Mouse (Mus musculus): ENCODE measurements around the gene Zmym3.

Gene Zmym3

DNA sequence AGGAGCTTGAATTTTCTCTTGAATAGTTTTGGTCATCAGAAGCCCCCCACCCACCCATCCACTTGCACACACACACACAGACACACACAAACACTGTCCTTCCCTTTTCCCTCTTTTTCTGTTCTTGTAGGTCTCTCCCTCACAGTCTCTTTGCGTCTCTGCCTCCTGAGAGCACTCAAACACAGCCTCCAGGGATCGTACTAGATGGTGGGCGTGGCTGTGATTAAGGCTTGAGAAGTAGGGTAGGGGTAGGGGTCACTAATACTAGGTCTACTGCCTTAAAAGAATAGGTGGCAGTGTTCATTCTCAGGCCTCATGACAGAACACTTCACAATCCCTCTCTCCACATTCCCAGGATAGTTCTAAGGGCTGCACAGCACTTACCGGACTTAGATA, at the start of gene Zmym3:
TSS of gene Zmym3 (minus strand) at position 150 of the 396 bp plus-strand sequence.
- no peak for DNase-seq (ENCODE audit: low spot score in 2 of 2)

DNA sequence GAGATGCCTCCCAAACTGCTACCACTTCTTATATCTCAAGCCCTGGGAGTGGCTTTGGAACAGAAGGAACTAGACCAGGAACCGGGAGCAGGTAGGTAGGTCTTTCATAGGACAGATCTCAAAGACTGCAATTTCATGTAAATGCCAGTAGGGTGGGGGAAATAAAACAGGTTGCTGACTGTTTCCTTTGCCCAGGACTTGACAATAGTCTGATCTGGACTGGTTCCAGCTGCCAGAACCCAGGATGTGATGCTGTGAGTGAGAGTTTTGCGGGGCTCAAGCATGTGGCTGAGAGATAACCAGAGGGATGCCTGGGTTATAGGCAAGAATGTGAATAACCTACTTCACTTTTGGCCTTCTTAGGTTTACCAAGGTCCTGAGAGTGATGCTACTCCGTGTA, 30.9 kb upstream of the Zmym3 start:
- DNase-seq (ENCODE audit: low spot score in 2 of 2): no peak

DNA sequence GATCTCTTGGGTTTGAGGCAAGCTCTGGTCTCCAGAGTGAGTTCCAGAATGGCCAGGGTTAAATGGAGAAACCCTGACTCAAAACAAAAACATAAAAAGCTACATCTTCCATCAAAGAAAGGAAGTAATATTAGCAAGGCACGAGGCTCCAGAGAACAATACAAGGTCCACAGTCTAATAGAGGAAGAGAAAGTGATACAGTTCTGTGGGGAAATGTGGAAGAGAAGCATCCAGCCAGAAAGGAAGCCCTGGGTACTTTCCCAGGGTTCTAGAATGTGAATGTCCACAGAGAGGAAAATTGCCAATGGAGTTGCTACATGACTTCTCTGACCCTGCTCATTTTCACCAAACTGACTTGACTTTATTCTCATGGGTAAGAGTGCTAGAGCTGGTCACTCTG, 30.5 kb upstream of the Zmym3 start:
- no peak for DNase-seq (ENCODE audit: low spot score in 2 of 2)

DNA sequence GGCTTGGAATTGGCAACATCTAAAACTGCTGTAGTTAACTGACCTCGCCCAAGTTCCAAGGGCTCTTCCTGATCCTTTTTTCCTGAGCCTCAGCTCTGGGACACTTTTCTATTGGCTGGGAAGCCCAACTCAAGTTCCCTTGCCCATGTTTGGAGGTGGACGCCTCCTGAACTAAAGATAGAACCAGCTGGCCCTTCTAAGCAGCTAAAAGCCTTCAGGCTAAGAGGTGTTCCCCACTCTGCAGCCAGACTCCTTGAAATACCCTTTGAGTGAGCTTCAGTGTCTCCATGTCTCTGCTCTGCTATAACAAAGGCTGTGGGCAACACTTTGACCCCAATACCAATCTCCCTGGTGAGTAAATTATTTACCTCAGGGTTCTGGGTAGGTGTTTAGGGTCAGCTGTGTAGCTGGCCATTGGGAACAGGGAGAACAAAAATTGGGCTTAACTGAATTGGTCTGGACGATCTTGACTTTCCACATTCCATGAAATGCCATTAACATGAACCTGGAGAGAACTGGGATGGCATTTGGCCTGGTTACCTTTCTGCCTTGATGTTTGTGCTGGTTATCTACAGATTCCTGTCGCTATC, 28.3 kb upstream of the Zmym3 start, which contains the start of gene Itgb1bp2:
TSS of gene Itgb1bp2 (plus strand) at position 203 of the 590 bp plus-strand sequence.
- DNase-seq (ENCODE audit: low spot score in 2 of 2): no peak

DNA sequence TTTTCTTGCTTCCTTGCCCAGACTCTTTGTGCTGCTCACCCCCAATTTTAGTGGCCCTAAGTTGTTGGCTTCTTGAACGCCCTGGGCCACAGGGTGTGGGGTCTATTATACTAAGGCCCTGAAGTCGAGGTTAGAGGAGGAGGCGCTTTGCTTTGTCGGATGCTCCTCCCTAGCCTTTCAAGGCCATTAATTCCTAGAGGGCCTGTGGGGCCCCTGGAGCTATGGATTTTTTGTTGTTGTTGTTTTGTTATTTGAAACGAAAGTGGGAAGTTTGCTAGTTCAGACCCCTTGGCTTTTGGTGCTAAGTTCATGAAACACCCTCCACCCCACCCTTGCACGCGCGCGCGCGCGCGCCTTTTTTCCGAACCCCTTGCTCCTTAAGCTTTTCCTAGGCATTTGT, 9.3 kb upstream of the Zmym3 start:
- no peak for DNase-seq (ENCODE audit: low spot score in 2 of 2)

DNA sequence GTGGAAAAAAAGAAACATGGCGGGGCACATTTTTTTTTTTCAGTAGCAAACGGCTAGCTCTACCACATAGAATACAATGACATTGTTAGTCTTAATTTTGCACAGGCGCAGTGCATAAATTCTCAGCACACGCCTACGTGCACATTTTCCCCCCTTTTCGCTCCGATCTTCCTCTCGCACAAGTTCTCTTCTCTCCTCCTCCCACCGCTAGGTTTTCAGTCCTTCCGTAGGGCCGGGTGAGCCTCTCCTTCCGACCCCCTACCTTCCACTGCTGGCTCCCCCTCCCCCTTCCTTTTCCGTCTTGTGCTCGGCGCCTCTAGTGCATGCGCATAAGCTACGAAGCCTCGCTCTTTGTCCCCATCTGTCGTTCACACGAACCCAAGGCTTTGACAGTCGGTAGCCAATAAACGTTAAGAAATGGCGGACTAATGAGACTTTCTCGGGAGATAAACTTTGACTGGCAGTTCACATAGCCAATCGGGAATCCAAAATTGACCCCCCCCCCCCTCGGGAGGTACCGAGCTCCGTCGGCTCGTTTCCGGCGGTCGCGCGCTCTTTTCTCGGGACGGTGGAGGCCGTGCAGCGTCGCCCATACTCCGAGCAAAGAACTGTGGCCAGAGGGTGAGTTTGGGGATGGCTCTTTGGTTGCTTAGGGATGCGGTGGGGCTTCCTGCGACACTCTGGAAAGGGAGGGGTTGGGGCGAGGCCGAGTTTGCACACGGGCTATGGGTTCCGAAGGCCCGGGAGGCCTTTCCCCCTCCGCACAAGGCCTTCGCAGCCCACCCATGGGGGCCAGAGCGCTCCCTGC, 8.7 kb upstream of the Zmym3 start, which contains the start of gene Nono:
TSS of gene Nono (plus strand) at position 177 of the 808 bp plus-strand sequence.
- DNase-seq (ENCODE audit: low spot score in 2 of 2): peak; percentile 84 to 91

DNA sequence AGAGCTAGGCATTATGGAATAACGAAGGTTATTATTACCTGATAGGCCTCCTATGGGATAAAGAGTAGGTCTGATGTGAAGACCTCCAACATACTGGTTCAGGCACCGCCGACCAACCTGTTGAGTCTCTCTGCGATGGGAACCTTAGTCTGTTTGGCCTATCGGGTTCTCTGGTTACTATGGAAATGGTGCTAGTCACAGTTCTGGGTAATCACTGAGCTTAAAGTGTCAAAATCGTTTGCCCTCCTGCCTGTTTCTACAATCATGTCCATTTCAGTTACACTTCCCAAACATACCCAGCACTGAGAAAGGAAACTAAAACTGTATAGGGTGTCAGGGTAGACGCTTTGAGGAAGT, 8.1 kb upstream of the Zmym3 start:
- no peak for DNase-seq (ENCODE audit: low spot score in 2 of 2)

DNA sequence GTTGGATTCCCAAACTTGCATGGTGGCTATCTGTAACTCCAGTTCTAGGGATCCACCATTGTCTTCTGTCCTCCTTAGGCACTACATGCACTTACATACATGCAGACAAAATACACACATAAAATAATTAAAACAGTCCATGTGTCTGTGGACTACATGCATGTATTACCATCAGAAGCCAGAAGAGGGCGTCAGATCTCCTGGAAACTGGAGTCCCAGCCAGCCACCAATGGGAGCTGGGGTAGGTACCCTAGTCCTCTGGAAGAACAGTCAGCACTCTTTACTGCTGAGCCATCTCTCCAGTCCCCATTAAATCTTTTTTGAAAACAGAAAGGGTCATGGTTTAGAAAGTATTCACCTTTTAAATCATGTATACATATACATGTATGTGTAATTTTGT, 7.1 kb upstream of the Zmym3 start:
- no peak for DNase-seq (ENCODE audit: low spot score in 2 of 2)

DNA sequence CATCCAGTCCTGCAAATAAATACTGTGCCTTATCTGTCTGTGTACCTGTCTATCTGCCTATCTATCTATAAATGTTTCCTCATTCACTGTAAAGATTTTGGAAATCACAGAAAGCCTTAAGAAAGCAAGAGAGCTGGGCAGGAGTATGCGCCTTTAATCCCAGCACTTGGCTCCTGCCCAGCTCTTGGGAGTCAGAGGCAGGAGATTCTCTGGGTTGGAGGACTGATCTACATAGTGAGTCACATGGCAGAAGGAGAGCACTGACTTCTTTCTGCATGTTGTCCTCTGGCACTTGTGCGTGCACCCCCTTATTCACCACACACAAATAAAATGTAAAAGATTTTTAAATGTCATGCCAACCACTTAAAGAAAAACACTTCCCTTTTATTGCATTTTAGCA, 2.8 kb upstream of the Zmym3 start:
- DNase-seq (ENCODE audit: low spot score in 2 of 2): no peak

DNA sequence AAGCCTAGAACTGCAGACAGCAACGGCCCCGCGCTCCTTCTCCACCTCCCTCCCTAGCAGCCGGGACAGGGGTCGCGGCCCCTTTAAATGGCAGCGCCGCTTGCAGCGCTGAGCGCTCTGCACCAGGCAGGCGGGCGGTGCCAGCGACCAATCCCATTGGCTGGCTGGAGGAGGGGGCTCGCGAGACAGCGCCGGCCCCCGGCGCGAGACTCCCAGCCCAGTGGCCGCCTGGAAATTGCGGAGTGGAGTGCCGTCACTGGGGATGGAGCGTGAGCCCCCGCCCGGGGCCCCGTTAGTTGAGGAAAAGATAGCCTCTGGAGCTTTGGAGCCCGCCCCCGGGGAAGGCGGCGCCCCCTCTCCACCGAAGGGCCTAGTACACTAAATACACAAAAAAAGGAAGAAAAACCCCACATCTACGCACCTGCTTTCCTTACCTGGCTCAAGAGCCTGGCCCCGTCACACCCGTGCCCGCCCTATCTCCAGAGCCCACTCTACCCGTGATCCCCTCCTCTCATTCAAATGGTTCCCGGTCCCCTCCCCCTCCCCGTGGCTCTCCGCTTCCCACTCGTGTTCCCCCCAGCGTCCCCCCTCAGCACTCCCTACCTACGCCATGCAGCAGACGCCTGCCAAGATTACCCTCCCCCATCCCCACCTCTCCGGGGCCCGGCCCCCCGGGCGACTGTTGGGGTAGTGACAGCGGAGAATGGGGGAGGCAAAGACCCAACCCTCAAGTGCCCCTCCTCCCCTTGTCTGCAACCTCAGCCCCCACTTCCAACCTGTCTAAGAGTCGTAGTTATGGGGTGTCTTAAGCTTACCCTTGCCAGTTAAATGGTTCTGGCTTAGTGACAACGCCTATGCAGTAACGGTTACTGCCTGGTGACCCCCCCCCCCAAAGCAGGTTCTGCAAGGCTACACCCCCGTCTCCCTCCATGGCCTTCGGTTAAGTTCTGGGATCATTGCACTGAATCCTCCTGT, 637 bp downstream of the Zmym3 start:
- peak; percentile 74 to 83 for DNase-seq (ENCODE audit: low spot score in 2 of 2)

DNA sequence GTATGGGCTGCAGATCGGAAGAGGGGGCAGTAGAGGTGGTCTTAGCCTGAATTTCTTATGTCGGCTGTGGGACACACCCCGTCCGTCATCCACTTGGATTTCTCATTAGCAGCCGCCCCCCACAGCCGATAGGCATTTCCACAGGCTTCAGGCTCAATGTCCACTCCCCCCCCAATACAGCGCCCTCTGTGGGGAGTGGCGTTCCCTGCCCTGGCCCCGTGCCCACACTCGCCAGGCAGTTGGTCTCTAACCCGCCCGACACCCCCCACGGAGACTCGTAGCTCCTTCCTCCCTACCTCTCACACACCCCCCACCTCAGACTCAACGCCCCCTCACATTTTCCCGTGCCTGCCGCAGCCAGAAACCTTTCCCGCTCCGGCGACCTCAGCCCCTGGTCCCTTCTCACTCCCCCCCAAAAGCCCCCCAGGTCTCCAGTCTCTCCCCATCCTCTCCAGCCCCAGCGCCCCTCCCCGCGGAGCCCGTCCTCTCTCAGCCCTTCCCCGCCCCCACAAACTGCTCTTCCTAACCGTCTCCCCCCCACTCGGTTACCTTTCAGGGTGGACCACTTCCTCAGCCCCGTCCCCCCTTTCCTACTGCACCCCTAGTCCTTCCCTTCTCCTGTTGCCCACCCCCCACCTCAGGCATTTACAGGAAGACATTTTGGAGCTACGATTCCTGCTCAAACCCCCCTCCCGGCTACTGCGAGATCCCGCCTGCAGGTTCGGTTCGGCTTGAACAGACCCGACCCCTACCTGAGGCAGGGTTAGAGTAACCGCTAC, 1.5 kb downstream of the Zmym3 start:
- peak; percentile 14 to 40 for DNase-seq (ENCODE audit: low spot score in 2 of 2)

DNA sequence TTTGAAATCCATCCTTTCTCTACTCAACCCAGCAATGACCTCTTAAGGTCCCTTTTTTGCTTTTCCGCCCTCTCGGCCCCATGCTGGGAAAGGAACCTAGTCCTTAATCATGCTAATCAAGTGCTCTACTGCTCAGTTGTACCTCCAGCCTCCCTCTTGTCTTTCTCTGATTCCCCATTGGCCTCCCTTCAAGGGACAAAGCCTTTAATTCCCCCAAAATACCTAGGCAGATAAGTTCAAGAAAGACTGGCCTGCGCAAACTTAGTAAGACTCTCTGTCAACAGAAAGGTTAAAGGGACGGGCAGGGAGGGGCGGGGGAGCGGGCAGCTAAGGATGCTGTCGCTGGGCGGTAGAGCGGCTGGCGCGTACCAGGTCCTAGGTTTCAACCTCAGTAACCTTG, 24.2 kb downstream of the Zmym3 start:
- DNase-seq (ENCODE audit: low spot score in 2 of 2): no peak

DNA sequence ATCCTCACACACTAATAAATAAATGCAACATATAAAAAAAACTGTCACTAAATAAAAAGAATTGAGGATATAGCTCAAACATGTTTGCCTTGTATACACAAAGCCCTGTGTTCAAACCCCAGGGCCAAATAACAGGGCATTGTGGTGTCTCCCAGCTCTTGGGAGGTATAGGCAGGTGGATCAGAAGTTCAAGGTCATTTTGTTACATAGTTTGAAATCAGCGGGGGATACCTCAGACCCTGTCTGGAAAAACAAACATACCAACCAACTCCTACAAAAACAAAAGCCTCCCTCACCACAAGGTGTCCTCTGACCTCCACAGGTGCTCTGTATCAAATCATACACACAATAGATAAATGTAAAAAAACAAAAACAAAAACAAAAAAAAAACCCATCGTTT, 26.3 kb downstream of the Zmym3 start:
- no peak for DNase-seq (ENCODE audit: low spot score in 2 of 2)

DNA sequence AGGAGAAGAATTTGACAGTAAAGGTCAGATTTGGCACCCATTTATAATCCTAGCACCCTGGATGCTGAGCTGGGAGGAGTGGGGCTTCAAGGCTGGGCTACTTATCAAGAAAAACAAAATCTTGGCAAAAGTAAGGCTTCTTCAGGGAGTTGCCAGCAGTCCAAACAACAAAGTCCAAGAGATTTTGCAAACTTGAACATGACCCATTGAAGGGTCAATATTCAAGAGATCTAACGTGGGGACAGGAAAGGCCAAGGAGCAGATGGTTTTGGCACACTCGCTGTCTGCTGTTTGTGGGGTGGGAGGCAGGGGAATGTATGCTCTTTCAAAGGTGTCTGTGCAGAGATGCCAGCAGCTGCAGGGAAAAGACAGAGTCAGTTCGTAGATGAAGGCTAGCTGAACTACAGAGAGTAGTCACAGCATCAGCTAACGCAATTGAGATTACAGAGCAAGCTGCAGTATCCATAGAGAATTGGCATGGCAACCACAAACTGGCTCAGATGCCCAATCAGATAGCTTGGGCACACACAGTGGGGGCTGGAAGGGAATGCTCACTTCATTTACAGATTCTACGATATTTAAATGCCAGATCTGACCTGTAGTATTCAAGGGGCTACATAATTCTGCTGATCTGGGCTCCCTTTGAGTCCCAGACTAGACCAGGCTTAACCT, 31.6 kb downstream of the Zmym3 start:
- no peak for DNase-seq (ENCODE audit: low spot score in 2 of 2)

DNA sequence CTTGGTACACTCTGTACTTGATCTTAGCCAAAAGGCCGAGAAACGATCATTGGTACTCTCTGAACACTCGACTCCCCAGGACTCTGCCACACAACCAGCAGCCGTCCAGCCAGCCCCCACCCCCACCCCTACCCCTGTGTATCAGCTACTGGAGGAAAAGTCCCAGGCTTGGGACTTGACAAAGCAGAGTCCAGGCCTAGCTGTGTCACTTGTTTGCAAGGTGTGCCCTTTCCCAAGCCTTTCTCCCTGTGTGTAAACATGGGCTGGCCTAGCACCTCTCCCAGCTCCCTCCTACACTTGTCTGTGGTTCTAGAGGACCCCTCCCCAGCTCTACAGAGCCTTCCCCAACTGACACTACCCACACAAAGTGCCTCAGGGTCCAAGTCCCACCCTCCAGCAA, 34.4 kb downstream of the Zmym3 start:
- DNase-seq (ENCODE audit: low spot score in 2 of 2): no peak

DNA sequence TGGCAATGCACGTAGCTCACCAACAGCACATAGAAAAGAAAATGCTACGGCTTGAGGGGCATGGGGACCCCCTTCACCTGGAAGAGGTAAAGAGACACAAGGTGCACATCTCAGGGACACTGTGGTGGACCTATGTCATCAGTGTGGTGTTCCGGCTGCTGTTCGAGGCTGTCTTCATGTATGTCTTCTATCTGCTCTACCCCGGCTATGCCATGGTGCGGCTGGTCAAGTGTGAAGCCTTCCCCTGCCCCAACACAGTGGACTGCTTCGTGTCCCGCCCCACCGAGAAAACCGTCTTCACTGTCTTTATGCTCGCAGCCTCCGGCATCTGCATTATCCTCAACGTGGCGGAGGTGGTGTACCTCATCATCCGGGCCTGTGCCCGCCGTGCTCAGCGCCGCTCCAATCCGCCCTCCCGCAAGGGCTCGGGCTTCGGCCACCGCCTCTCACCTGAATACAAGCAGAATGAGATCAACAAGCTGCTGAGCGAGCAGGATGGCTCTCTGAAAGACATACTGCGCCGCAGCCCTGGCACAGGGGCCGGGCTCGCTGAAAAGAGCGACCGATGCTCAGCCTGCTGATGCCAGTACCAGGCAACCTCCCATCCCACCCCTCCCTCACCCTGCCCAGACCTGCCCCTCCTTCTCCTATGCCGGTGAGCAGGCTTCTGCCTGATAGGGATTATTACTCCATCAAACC, 36.1 kb downstream of the Zmym3 start:
- DNase-seq (ENCODE audit: low spot score in 2 of 2): no peak

DNA sequence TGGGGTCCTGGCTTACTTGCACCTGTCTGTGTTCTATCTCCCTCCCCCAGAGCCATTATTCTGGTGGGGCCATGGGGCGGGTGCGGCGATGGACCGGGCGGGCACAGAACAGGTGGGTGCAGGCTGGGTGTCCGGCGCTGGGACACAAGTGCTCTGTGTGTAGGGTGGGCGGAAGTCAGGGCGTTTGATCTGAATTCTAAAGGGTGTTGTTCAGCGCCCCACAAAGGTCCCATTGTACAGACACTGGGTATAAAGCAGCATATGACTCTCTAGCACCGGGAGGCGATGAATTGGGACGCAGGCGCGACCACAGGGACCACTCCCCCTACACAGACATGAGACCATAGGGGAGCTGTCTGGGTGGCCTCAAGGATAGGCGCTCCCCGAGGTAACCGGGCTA, 37.2 kb downstream of the Zmym3 start:
- DNase-seq (ENCODE audit: low spot score in 2 of 2): no peak

DNA sequence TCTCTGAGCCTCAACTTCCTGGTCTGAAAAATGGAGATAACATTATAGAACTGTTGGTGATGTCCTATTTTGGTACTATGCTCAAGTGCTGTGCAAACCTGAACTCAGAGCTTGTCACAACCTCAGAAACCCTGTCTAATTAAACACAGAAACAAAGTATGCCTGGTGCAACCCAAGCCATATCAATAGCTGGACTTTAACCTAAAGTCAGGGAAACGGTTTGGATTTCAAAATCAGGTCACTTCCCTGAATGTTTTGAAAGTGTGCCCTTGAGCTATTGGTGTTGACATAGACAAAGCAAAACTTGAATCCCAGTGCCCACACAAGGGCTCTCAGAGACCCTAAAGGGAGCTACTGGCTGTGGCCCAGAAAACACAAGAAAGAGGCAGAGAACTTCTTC, 40.9 kb downstream of the Zmym3 start:
- DNase-seq (ENCODE audit: low spot score in 2 of 2): no peak

DNA sequence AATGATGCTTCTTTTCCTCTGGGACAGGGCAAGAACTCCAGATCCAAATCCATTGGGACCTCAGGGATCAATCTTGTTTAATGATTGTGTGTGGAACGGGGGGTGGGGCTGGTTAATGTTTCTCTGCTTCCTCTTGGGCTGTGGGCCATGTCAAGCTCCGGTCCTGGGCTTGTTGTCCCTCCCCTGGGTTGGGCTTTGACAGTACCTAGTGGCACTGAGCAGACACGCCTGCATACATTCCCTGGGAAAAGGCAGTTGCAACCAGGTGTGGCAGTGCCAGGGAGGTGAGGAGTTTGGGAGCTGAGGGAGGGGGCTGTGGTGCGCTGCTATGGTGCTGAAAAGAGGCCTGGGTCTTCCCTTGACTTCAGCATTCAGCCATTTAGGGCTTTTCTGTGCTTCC, 43.6 kb downstream of the Zmym3 start:
- DNase-seq (ENCODE audit: low spot score in 2 of 2): no peak

DNA sequence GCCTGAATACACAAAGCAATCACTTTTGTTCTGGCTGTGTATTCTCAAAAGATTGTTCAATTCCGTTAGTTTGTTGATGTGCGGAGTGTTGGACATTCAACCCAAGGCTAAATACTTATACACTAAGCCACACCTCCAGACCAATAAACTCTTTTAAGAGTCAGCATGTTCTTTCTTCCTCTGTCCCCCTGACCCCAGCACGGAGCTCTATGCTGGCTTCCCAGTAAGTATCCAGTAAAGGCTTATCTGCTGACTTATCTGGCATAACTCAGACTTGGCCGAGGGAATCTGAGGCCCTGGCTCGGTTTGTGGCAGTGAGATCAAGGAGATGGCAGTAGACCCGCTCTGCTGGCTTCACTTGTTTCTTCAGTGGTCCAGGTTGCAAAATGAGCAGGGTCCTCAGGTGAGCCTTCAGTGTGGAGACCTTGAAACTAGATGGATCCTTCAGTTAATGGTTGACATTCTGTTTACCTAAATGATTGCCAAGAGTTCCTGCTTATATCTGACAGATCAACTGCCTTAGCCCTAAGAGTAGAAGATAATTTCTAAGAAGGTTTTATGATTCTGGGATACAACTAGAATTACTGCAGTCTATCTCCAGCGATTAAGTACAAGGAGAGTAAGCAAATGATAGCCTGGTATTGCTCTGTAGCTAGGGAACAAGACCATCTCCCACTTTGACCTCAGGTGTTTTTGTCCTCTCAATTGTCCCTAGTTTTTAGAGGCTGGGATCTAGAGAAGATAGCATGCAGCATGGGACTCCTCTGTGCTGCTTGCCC, 44.3 kb downstream of the Zmym3 start, which contains the start of gene Gjb1:
TSS of gene Gjb1 (plus strand) at position 189 of the 779 bp plus-strand sequence.
- no peak for DNase-seq (ENCODE audit: low spot score in 2 of 2)
